Mouse (Mus musculus) intestine, postnatal 0 days (tissue): ENCODE data around the gene Col2a1. TPM values are rescaled to one million over a fixed set of nuclear protein-coding genes. Genes with fewer than 3 reads are reported as not detected.

Experiments
- ATAC-seq: fragments of 200-750 bp; cut with Nextera tagmentation; 2 replicates; pipeline ENCODE4 v1.8.0; 2017; ENCODE audit warnings: mild to moderate bottlenecking, moderate TSS enrichment, moderate library complexity
- H3K27ac ChIP-seq: fragments of 300-500 bp; sonication (generic); 2 replicates; pipeline ENCODE4 v1.5.1; 2014; ENCODE audit warnings: mild to moderate bottlenecking, low read depth, low read length, moderate library complexity
- H3K27me3 ChIP-seq: fragments of 300-500 bp; sonication (generic); replicated peaks from 2 replicates; pipeline ENCODE4 v1.6.1; 2014; ENCODE audit warnings: low read length, mixed read lengths; ENCODE audit not compliant: control insufficient read depth, insufficient read depth
- H3K36me3 ChIP-seq: fragments of 300-500 bp; sonication (generic); 2 replicates; pipeline ENCODE4 v1.6.1; 2014; ENCODE audit warnings: mild to moderate bottlenecking, moderate library complexity; ENCODE audit not compliant: control insufficient read depth, insufficient read depth
- H3K4me1 ChIP-seq: fragments of 300-500 bp; sonication (generic); replicated peaks from 2 replicates; pipeline ENCODE4 v1.6.1; 2014; ENCODE audit warnings: antibody characterized with exemption, low read length, mixed read lengths; ENCODE audit not compliant: control insufficient read depth, insufficient read depth
- H3K4me2 ChIP-seq: fragments of 300-500 bp; sonication (generic); replicated peaks from 2 replicates; pipeline ENCODE4 v1.6.1; 2014; ENCODE audit warnings: low read depth, mild to moderate bottlenecking, moderate library complexity
- H3K4me3 ChIP-seq: fragments of 300-500 bp; sonication (generic); 2 replicates; pipeline ENCODE4 v1.5.1; 2014; ENCODE audit warnings: low read depth, low read length
- H3K9ac ChIP-seq: fragments of 300-500 bp; sonication (generic); 2 replicates; pipeline ENCODE4 v1.6.1; 2014; ENCODE audit warnings: mild to moderate bottlenecking, low read depth, low read length
- H3K9me3 ChIP-seq: fragments of 300-500 bp; sonication (generic); 2 replicates; pipeline ENCODE4 v1.6.1; 2016; ENCODE audit warnings: mixed run types; ENCODE audit not compliant: control insufficient read depth
- CTCF ChIP-seq: sonication (generic); IDR thresholded peaks from 2 replicates; pipeline ENCODE4 v1.5.1; 2016; ENCODE audit warnings: low read depth, mild to moderate bottlenecking, control low read depth, antibody characterized with exemption, moderate library complexity
- WGBS: fragments of 180-500 bp; shearing (Covaris S2); extraction: QIAGEN DNeasy Blood & Tissue Kit; methylation state at CpG from one replicate; pipeline ENCODE4 v1.1.7; 2014; 5-methylcytosine and 5-hydroxymethylcytosine counted together
- polyA plus RNA-seq: library from polyadenylated mRNA; unstranded; fragments of >200 nt; fragmentation: Nextera tagmentation; extraction: Ambion mirVana; gene quantifications from 2 replicates; pipeline ENCODE4 v1.2.1, GENCODE M21; 2015

Col2a1 gene
- polyA plus RNA-seq, 1 experiment from 2014 or later = 0.09 TPM

- Histone ChIP-seq H3K9me3 (no peaks in the 10 kb centered on the region), H3K9ac (no peak overlapping the region), H3K4me3 (no peak overlapping the region), H3K4me1 (no peaks in the 10 kb centered on the region), H3K4me2 (no peak overlapping the region), H3K27me3 (no peaks in the 10 kb centered on the region), H3K27ac (no peak overlapping the region), H3K36me3 (peaks cover 49% of the 10 kb centered on the region)
- no peak for ATAC-seq
- 92% methylated on average over 10 of the region's 10 CpGs for WGBS
- no peak for TF ChIP-seq CTCF
Observed at GRCm38 (mm10) chr15:98039682-98040081, 35.2 kb upstream of the Col2a1 start.

GRCm38 (mm10) chr15:98036578-98036977 is 32.1 kb upstream of the Col2a1 start:
- Histone ChIP-seq H3K9ac (no peak overlapping the region), H3K36me3 (peaks cover 34% of the 10 kb centered on the region), H3K9me3 (no peaks in the 10 kb centered on the region), H3K4me2 (no peak overlapping the region), H3K27ac (no peak overlapping the region), H3K4me3 (no peak overlapping the region), H3K4me1 (no peaks in the 10 kb centered on the region), H3K27me3 (no peaks in the 10 kb centered on the region)
- 91% methylated on average over 5 of the region's 5 CpGs for WGBS
- peak; percentile 31 for TF ChIP-seq CTCF
- no peak for ATAC-seq

- no peak for ATAC-seq
- Histone ChIP-seq H3K27me3 (no peaks in the 10 kb centered on the region), H3K4me1 (no peaks in the 10 kb centered on the region), H3K9me3 (no peaks in the 10 kb centered on the region), H3K27ac (no peak overlapping the region), H3K4me3 (no peak overlapping the region), H3K4me2 (no peak overlapping the region), H3K9ac (no peak overlapping the region), H3K36me3 (peaks cover 21% of the 10 kb centered on the region)
- TF ChIP-seq CTCF = no peak
- 19% methylated on average over 3 of the region's 3 CpGs for WGBS
Observed at GRCm38 (mm10) chr15:98035076-98035755, 30.7 kb upstream of the Col2a1 start.

DNA sequence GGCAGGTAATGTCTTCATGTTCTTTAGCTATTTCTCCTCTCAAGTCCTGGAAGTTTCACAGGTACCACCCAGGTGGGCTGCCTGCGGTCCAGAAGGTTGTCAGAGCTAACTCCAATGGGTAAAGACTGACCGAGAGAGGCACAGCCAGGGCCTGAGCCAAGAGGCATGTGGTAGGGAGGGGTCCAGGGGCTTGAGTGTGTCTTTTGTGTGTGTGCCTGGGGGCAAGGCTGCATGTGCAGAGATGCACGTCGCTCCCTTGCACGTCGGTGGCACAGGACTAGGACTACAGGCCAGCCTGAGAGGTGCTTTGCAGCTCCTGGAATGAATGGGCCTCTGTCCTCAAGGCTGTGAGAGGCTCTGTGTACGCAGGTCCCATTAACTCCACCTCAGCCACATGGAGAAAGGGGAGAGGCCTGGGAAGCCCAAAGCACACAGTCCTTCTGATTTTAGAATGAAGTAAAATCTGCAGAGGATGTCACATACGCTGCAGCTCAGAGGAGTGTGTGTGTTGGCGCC is 28.8 kb upstream of the Col2a1 start:
- TF ChIP-seq CTCF = no peak
- 86% methylated on average over 9 of the region's 9 CpGs for WGBS
- Histone ChIP-seq H3K9ac (no peak overlapping the region), H3K36me3 (peaks cover 10% of the 10 kb centered on the region), H3K27me3 (no peaks in the 10 kb centered on the region), H3K4me3 (no peak overlapping the region), H3K4me2 (no peak overlapping the region), H3K4me1 (no peaks in the 10 kb centered on the region), H3K27ac (no peak overlapping the region), H3K9me3 (no peaks in the 10 kb centered on the region)
- ATAC-seq = no peak

- 76% methylated on average over 6 of the region's 6 CpGs for WGBS
- Histone ChIP-seq H3K4me2 (no peak overlapping the region), H3K36me3 (no peaks in the 10 kb centered on the region), H3K4me1 (no peaks in the 10 kb centered on the region; the same call in 1 of the 2 replicates), H3K9ac (no peak overlapping the region), H3K4me3 (no peak overlapping the region), H3K9me3 (no peaks in the 10 kb centered on the region), H3K27me3 (no peaks in the 10 kb centered on the region), H3K27ac (no peak overlapping the region)
- TF ChIP-seq CTCF = no peak
- ATAC-seq = no peak
Observed at GRCm38 (mm10) chr15:98029798-98030197, 25.3 kb upstream of the Col2a1 start.

DNA sequence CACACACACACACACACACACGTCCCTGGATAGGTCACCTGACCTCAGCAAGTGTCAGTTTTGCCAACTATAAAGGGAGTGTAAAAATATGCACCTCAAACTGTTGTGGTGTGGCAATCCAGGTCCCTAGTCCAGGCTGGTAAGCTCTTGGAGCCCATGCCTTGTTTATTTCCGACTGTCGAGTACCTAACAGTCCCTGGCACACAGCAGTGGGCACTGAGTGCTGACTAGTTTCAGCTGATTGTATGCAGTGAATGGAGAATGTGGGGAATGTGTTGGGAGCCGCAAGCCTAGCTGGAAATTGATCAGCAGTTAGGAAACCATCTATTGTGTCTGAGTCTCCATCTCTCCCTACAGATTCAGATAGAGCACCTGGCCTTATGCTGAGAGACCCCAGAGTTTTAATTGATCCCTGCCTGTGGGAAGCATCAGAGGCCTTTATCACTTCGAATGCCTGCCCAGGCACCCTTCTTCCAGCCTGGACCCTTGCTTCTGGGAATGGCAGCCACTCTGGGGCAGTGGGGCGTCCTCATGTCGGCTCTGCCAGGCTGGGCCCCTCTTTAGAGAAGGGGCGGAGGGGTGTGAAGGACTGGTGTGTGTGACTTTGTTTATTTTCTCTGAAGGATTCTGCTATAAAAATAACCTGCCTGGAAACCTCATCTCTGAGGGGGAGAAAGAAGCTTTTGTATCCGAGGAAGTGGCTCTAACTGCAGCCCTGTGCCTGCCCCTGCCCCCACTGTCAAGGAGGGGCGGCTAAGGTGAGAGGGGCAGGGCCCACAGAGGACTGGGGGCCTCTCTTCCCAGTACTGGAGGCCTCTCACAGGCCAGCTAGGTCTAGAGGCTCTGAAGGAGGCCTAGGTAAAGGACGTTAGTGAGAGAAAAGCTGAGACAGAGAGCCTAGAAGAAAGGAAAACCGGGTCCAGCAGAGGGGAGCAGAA is 22.7 kb upstream of the Col2a1 start:
- Histone ChIP-seq H3K27ac (no peak overlapping the region), H3K4me1 (no peaks in the 10 kb centered on the region; the same call in 1 of the 2 replicates), H3K4me2 (no peak overlapping the region), H3K36me3 (no peaks in the 10 kb centered on the region), H3K27me3 (no peaks in the 10 kb centered on the region), H3K9me3 (no peaks in the 10 kb centered on the region), H3K4me3 (no peak overlapping the region), H3K9ac (0 out of 2 replicates have a peak overlapping the region, but pooled peaks have one; percentile 22)
- no peak for ATAC-seq
- no peak for TF ChIP-seq CTCF
- 33% methylated on average over 12 of the region's 12 CpGs for WGBS
